Mouse (Mus musculus) kidney, postnatal 0 days (tissue): ENCODE measurements around the gene Dnaaf3. TPM values are rescaled to one million over a fixed set of nuclear protein-coding genes. Genes with fewer than 3 reads are reported as not detected.
A peak's percentile ranks its signal among the peaks of the same experiment; 100 is the strongest.

Source experiments
- ATAC-seq: fragments of 200-750 bp; cut with Nextera tagmentation; replicated peaks from 2 replicates; pipeline ENCODE4 v1.8.0; 2017; ENCODE audit warnings: low read depth, moderate number of reproducible peaks, moderate TSS enrichment, moderate library complexity; ENCODE audit not compliant: low FRiP score
- DNase-seq: peaks from one replicate; pipeline ENCODE4 v3.0.0-alpha.2; 2016; ENCODE audit warnings: low spot score
- H3K27ac ChIP-seq: fragments of 300-500 bp; sonication (generic); 2 replicates; pipeline ENCODE4 v1.5.1; 2014; ENCODE audit warnings: mild to moderate bottlenecking
- H3K27me3 ChIP-seq: fragments of 300-500 bp; sonication (generic); 2 replicates; pipeline ENCODE4 v1.6.1; 2014; ENCODE audit warnings: low read length, mixed read lengths; ENCODE audit not compliant: insufficient read depth
- H3K36me3 ChIP-seq: fragments of 300-500 bp; sonication (generic); 2 replicates; pipeline ENCODE4 v1.6.1; 2014; ENCODE audit warnings: low read length, mixed read lengths; ENCODE audit not compliant: insufficient read depth
- H3K4me1 ChIP-seq: fragments of 300-500 bp; sonication (generic); replicated peaks from 2 replicates; pipeline ENCODE4 v1.6.1; 2014; ENCODE audit warnings: antibody characterized with exemption, low read length, mixed read lengths; ENCODE audit not compliant: insufficient read depth
- H3K4me2 ChIP-seq: fragments of 300-500 bp; sonication (generic); 2 replicates; pipeline ENCODE4 v1.6.1; 2014; ENCODE audit warnings: mild to moderate bottlenecking, low read length, moderate library complexity, mixed read lengths
- H3K4me3 ChIP-seq: fragments of 300-500 bp; sonication (generic); replicated peaks from 2 replicates; pipeline ENCODE4 v1.5.1; 2014; ENCODE audit warnings: low read depth, low read length
- H3K9ac ChIP-seq: fragments of 300-500 bp; sonication (generic); 2 replicates; pipeline ENCODE4 v1.6.1; 2014; ENCODE audit warnings: low read depth, low read length
- H3K9me3 ChIP-seq: fragments of 300-500 bp; sonication (generic); replicated peaks from 2 replicates; pipeline ENCODE4 v1.6.1; 2016; ENCODE audit warnings: low read length, inconsistent platforms, mixed read lengths
- CTCF ChIP-seq: IDR thresholded peaks from 2 replicates; pipeline ENCODE4 v1.5.1; 2016; ENCODE audit warnings: antibody characterized with exemption, low read depth, mild to moderate bottlenecking, moderate library complexity
- WGBS: fragments of 180-500 bp; shearing (Covaris S2); extraction: QIAGEN DNeasy Blood & Tissue Kit; methylation state at CpG from one replicate; pipeline ENCODE4 v1.1.7; 2014; 5-methylcytosine and 5-hydroxymethylcytosine counted together
- polyA plus RNA-seq: library from polyadenylated mRNA; unstranded; fragments of >200 nt; fragmentation: Nextera tagmentation; extraction: Ambion mirVana; gene quantifications from 2 replicates; pipeline ENCODE4 v1.2.1, GENCODE M21; 2015

The Dnaaf3 gene
- polyA plus RNA-seq, 1 experiment from 2014 or later = 2.0 TPM

DNA sequence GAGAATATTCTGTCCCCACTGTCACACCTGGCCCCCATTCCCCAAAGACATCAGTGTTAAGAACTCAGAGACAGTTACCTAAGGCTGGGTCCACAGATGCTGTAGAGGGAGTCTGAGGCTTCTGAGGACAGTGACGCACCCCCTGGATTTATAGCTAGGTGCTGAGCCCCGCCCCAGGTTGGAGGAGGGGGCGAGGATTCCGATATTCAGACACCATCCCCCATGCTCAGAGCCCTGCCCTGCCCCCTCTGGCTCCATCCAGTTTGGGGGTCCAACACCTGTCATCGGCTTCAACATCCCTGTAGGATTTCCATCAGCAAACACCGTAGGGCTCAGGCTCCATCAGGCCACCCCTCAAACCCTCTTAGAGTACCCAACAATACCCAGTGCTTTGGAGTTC, 16.4 kb downstream of the Dnaaf3 start:
- no peak overlapping the region for H3K4me3 ChIP-seq
- no peak for DNase-seq
- TF ChIP-seq CTCF = no peak
- H3K27ac ChIP-seq = no peak overlapping the region
- no peak for ATAC-seq
- H3K9me3 ChIP-seq = no peaks in the 10 kb centered on the region
- H3K4me1 ChIP-seq = peaks cover 14% of the 10 kb centered on the region; the same call in 1 of the 2 replicates
- H3K4me2 ChIP-seq = no peak overlapping the region
- 46% methylated on average over 6 of the region's 6 CpGs for WGBS
- H3K27me3 ChIP-seq = no peaks in the 10 kb centered on the region
- H3K36me3 ChIP-seq = no peaks in the 10 kb centered on the region
- no peak overlapping the region for H3K9ac ChIP-seq

- 53% methylated on average over 6 of the region's 6 CpGs for WGBS
- Histone ChIP-seq H3K4me3 (no peak overlapping the region), H3K36me3 (no peaks in the 10 kb centered on the region), H3K9me3 (no peaks in the 10 kb centered on the region), H3K9ac (no peak overlapping the region), H3K27me3 (no peaks in the 10 kb centered on the region), H3K27ac (peak overlapping the region; percentile 60; the same call in 1 of the 2 replicates), H3K4me1 (0 out of 2 replicates have a peak, but pooled peaks cover 10% of the 10 kb centered on the region), H3K4me2 (no peak overlapping the region)
- ATAC-seq (no peak), DNase-seq (peak; percentile 60)
- TF ChIP-seq CTCF = no peak
Measured at GRCm38 (mm10) chr7:4513829-4514712, 18.2 kb downstream of the Dnaaf3 start.

- WGBS = 33% methylated on average over 13 of the region's 13 CpGs
- DNase-seq = peak; percentile 68
- Histone ChIP-seq H3K9me3 (no peaks in the 10 kb centered on the region), H3K27ac (no peak overlapping the region), H3K9ac (no peak overlapping the region), H3K27me3 (no peaks in the 10 kb centered on the region), H3K36me3 (no peaks in the 10 kb centered on the region), H3K4me3 (no peak overlapping the region), H3K4me1 (0 out of 2 replicates have a peak, but pooled peaks cover 10% of the 10 kb centered on the region), H3K4me2 (no peak overlapping the region)
- TF ChIP-seq CTCF = peak; percentile 87
- ATAC-seq = no peak
Measured at GRCm38 (mm10) chr7:4513236-4513635, 19.0 kb downstream of the Dnaaf3 start.

DNA sequence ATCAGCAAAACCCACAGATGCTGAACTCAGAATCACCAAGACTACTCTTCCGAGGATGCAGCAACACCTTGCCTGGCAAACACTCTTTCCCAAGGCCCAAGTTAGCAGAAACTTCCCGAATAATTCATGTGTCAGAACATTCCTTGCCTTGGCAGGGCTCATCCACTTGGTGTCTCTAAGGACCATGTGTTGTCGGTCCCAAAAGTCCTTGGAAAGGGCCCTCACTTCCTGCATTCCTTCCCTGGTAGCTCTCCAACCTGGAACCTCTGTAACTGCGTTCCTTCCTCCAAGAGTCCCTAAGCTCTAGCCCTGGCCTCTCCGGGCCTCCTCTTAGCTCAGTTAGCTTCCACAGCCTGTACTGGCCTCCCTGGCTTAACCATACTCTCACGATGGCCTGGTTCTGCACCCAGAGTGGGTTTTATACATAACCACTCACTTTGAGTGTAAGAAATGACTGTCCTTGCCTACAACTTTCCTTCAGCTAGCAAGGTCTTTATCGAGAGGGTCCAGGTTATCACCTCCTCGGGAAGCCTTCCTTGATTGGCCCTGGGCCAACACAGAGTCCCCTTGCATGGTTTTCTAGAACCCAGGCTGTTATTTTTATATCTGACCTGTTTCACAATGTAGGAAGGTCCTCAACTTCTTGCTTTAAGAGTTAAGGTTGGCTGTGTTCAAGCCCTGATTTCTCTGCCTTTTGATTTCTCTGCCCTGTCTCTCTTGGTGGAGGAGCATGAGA, 20.6 kb downstream of the Dnaaf3 start:
- Histone ChIP-seq H3K9ac (no peak overlapping the region), H3K4me2 (no peak overlapping the region), H3K27me3 (no peaks in the 10 kb centered on the region), H3K36me3 (no peaks in the 10 kb centered on the region), H3K27ac (0 out of 2 replicates have a peak overlapping the region, but pooled peaks have one; percentile 5), H3K9me3 (no peaks in the 10 kb centered on the region), H3K4me1 (0 out of 2 replicates have a peak, but pooled peaks cover 10% of the 10 kb centered on the region), H3K4me3 (no peak overlapping the region)
- TF ChIP-seq CTCF = no peak
- DNase-seq (no peak), ATAC-seq (no peak)
- 61% methylated on average over 8 of the region's 8 CpGs for WGBS

DNA sequence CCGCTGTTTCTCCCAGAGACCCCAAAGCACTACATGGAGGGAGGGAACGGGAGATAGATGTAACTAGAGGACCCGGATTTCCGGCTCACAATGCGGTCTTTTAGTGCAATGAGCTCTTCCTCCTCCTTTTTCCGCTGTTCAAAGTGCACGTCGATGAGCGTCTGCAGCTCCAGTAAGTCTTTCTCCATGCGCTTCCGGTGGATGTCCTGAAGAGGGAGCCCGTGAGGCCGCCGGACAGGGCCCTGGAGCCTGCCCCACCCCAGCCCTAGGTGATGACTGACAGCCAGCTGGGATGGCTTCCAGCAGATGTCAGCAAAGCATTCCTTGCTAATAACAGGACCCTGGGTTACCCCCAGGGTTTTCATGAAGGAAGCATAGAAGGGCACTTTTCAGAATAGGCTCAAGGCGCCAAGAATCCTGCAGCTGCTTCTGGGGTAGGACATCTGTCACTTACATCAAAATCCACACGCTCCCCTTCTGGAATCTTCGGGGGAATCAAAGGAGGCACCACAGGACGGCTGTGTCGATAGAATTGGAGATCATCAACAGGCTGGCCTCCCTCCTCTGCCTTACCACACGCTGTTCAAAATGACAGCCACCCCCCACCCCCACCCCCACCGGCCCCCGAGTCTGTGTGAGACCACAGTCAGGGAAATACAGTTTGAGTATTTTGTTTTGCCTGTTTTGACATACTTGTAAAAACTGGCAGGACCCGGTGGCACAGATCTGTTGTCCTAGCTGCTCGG, 22.2 kb downstream of the Dnaaf3 start:
- H3K27me3 ChIP-seq = no peaks in the 10 kb centered on the region
- 16% methylated on average over 24 of the region's 24 CpGs for WGBS
- DNase-seq = peak; percentile 89
- ATAC-seq = peak; percentile 73
- H3K9ac ChIP-seq = no peak overlapping the region
- H3K4me1 ChIP-seq = 0 out of 2 replicates have a peak, but pooled peaks cover 6% of the 10 kb centered on the region
- H3K36me3 ChIP-seq = no peaks in the 10 kb centered on the region
- no peak overlapping the region for H3K4me3 ChIP-seq
- H3K9me3 ChIP-seq = no peaks in the 10 kb centered on the region
- H3K27ac ChIP-seq = no peak overlapping the region
- TF ChIP-seq CTCF = peak; percentile 85
- peak overlapping the region; percentile 37; the same call in 1 of the 2 replicates for H3K4me2 ChIP-seq

- no peak for TF ChIP-seq CTCF
- Histone ChIP-seq H3K27ac (no peak overlapping the region), H3K4me2 (no peak overlapping the region), H3K9ac (no peak overlapping the region), H3K4me1 (no peaks in the 10 kb centered on the region), H3K27me3 (no peaks in the 10 kb centered on the region), H3K36me3 (no peaks in the 10 kb centered on the region), H3K9me3 (no peaks in the 10 kb centered on the region), H3K4me3 (no peak overlapping the region)
- 92% methylated on average over 8 of the region's 8 CpGs for WGBS
- ATAC-seq (no peak), DNase-seq (no peak)
Measured at GRCm38 (mm10) chr7:4508739-4509116, 23.5 kb downstream of the Dnaaf3 start.
